Mouse (Mus musculus) CH12.LX (cell line): ENCODE data around the gene Map4k5. TPM values are rescaled to one million over a fixed set of nuclear protein-coding genes. Genes with fewer than 3 reads are reported as not detected.

ENCODE experiments used
- DNase-seq: peaks from one replicate; pipeline ENCODE4 v3.0.0-alpha.2; 2013; ENCODE audit errors: extremely low read depth
- H3K27ac ChIP-seq: 2 replicates; pipeline ENCODE4 v1.5.1; 2012; ENCODE audit warnings: low read depth, mild to moderate bottlenecking, control low read depth, moderate library complexity; ENCODE audit not compliant: insufficient read depth
- H3K27me3 ChIP-seq: replicated peaks from 2 replicates; pipeline ENCODE3; 2012; ENCODE audit warnings: inconsistent platforms
- H3K36me3 ChIP-seq, 2 experiments: replicated peaks in 1 of 2; 2 replicates each; pipeline versions ENCODE3 to v1.6.1; 2012; ENCODE audit warnings: inconsistent platforms in 1 of 2, low read length in 1 of 2, mild to moderate bottlenecking in 1 of 2, mixed read lengths in 1 of 2, moderate library complexity in 1 of 2; ENCODE audit not compliant: control insufficient read depth in 1 of 2, insufficient read depth in 1 of 2
- H3K4me1 ChIP-seq, 2 experiments: 2 replicates each; pipeline ENCODE4 v1.6.1; 2012; ENCODE audit warnings: inconsistent platforms in 1 of 2, moderate library complexity in 1 of 2; ENCODE audit not compliant: insufficient read depth in 2 of 2, control insufficient read depth in 1 of 2
- H3K4me2 ChIP-seq: 2 replicates; pipeline ENCODE4 v1.6.1; 2012; ENCODE audit warnings: low read depth, mild to moderate bottlenecking, control low read depth; ENCODE audit not compliant: poor library complexity, insufficient read depth, severe bottlenecking
- H3K4me3 ChIP-seq, 3 experiments: fragments of 150-350 bp in 1 of 3; sonication (generic) in 1 of 3; replicated peaks in 1 of 3; 2 replicates each; pipeline versions ENCODE3 to v1.5.1; 2011 to 2012; ENCODE audit warnings: low read depth in 2 of 3, low read length in 2 of 3, mild to moderate bottlenecking in 2 of 3, moderate library complexity in 2 of 3, control low read depth in 1 of 3, improper control_type of control experiment in 1 of 3, inconsistent platforms in 1 of 3, mixed read lengths in 1 of 3; ENCODE audit not compliant: poor library complexity in 1 of 3
- H3K79me2 ChIP-seq: replicated peaks from 2 replicates; pipeline ENCODE4 v1.6.1; 2012; ENCODE audit warnings: mild to moderate bottlenecking, moderate library complexity; ENCODE audit not compliant: control insufficient read depth, poor library complexity, insufficient read depth, severe bottlenecking; ENCODE audit errors: extremely low read depth
- H3K9ac ChIP-seq: 2 replicates; pipeline ENCODE4 v1.6.1; 2012; ENCODE audit warnings: low read depth, mild to moderate bottlenecking, control low read depth, moderate library complexity; ENCODE audit not compliant: insufficient read depth
- H3K9me3 ChIP-seq: replicated peaks from 2 replicates; pipeline ENCODE3; 2012; ENCODE audit warnings: low read length, inconsistent platforms, mixed read lengths
- CHD1 ChIP-seq: IDR thresholded peaks from 2 replicates; pipeline ENCODE4 v1.6.1; 2012; ENCODE audit warnings: low read depth, low read length, improper control_type of control experiment, inconsistent platforms
- CHD2 ChIP-seq: IDR thresholded peaks from 2 replicates; pipeline ENCODE4 v1.6.1; 2011; ENCODE audit warnings: low read length, improper control_type of control experiment
- E2F4 ChIP-seq: IDR thresholded peaks from 2 replicates; pipeline ENCODE4 v1.6.1; 2011; ENCODE audit warnings: low read depth, low read length, improper control_type of control experiment; ENCODE audit not compliant: insufficient replicate concordance
- ELF1 ChIP-seq: IDR thresholded peaks from 2 replicates; pipeline ENCODE4 v1.6.1; 2014; ENCODE audit warnings: low read depth, mild to moderate bottlenecking, inconsistent platforms, low read length, improper control_type of control experiment
- ETS1 ChIP-seq: conservative IDR thresholded peaks from 2 replicates; pipeline ENCODE4 v1.6.1; 2012; ENCODE audit warnings: low read depth, mild to moderate bottlenecking, inconsistent platforms, low read length, improper control_type of control experiment, moderate library complexity
- GABPA ChIP-seq: IDR thresholded peaks from 2 replicates; pipeline ENCODE4 v1.6.1; 2012; ENCODE audit warnings: low read depth, low read length, improper control_type of control experiment, inconsistent platforms; ENCODE audit not compliant: insufficient replicate concordance
- HCFC1 ChIP-seq: IDR thresholded peaks from 2 replicates; pipeline ENCODE4 v1.6.1; 2012; ENCODE audit warnings: low read depth, mild to moderate bottlenecking, inconsistent platforms, low read length, improper control_type of control experiment
- IRF4 ChIP-seq: IDR thresholded peaks from 2 replicates; pipeline ENCODE4 v1.6.1; 2014; ENCODE audit warnings: low read depth, mild to moderate bottlenecking, inconsistent platforms, low read length, improper control_type of control experiment
- JUND ChIP-seq: conservative IDR thresholded peaks from 2 replicates; pipeline ENCODE4 v1.6.1; 2011; ENCODE audit warnings: low read depth, low read length, improper control_type of control experiment
- KAT2A ChIP-seq: IDR thresholded peaks from 2 replicates; pipeline ENCODE4 v1.6.1; 2012; ENCODE audit warnings: low read length, improper control_type of control experiment, inconsistent platforms; ENCODE audit not compliant: insufficient replicate concordance
- MAFK ChIP-seq: IDR thresholded peaks from 2 replicates; pipeline ENCODE4 v1.6.1; 2011; ENCODE audit warnings: low read length, improper control_type of control experiment; ENCODE audit not compliant: insufficient replicate concordance
- MAX ChIP-seq: IDR thresholded peaks from 2 replicates; pipeline ENCODE4 v1.6.1; 2011; ENCODE audit warnings: low read length, improper control_type of control experiment
- MAZ ChIP-seq: IDR thresholded peaks from 2 replicates; pipeline ENCODE4 v1.6.1; 2012; ENCODE audit warnings: low read depth, mild to moderate bottlenecking, inconsistent platforms, low read length, improper control_type of control experiment, moderate library complexity
- MEF2A ChIP-seq: IDR thresholded peaks from 2 replicates; pipeline ENCODE4 v1.6.1; 2014; ENCODE audit warnings: low read depth, mild to moderate bottlenecking, inconsistent platforms, low read length, improper control_type of control experiment, borderline replicate concordance
- MXI1 ChIP-seq: IDR thresholded peaks from 2 replicates; pipeline ENCODE4 v1.6.1; 2011; ENCODE audit warnings: mild to moderate bottlenecking, low read depth, low read length, improper control_type of control experiment
- NELFE ChIP-seq: IDR thresholded peaks from 2 replicates; pipeline ENCODE4 v1.6.1; 2011; ENCODE audit warnings: low read depth, low read length, improper control_type of control experiment
- NRF1 ChIP-seq: IDR thresholded peaks from 2 replicates; pipeline ENCODE4 v1.6.1; 2014; ENCODE audit warnings: low read depth, mild to moderate bottlenecking, inconsistent platforms, low read length, improper control_type of control experiment, moderate library complexity
- POLR2A ChIP-seq: IDR thresholded peaks from 2 replicates; pipeline ENCODE4 v1.6.1; 2011; ENCODE audit warnings: low read depth, mild to moderate bottlenecking, improper control_type of control experiment, low read length
- POLR2AphosphoS2 ChIP-seq: IDR thresholded peaks from 2 replicates; pipeline ENCODE4 v1.6.1; 2011; ENCODE audit warnings: low read depth, low read length, improper control_type of control experiment
- RCOR1 ChIP-seq: conservative IDR thresholded peaks from 2 replicates; pipeline ENCODE4 v1.6.1; 2012; ENCODE audit warnings: low read depth, mild to moderate bottlenecking, inconsistent platforms, low read length, improper control_type of control experiment
- SIN3A ChIP-seq: IDR thresholded peaks from 2 replicates; pipeline ENCODE4 v1.6.1; 2012; ENCODE audit warnings: low read length, improper control_type of control experiment, inconsistent platforms
- UBTF ChIP-seq: IDR thresholded peaks from 2 replicates; pipeline ENCODE4 v1.6.1; 2012; ENCODE audit warnings: low read depth, mild to moderate bottlenecking, inconsistent platforms, low read length, improper control_type of control experiment, moderate library complexity
- USF1 ChIP-seq: IDR thresholded peaks from 2 replicates; pipeline ENCODE4 v1.6.1; 2014; ENCODE audit warnings: low read depth, mild to moderate bottlenecking, inconsistent platforms, low read length, improper control_type of control experiment
- USF2 ChIP-seq: conservative IDR thresholded peaks from 2 replicates; pipeline ENCODE4 v1.6.1; 2011; ENCODE audit warnings: low read depth, low read length, improper control_type of control experiment
- ZC3H11A ChIP-seq: IDR thresholded peaks from 2 replicates; pipeline ENCODE4 v1.6.1; 2012; ENCODE audit warnings: low read depth, mild to moderate bottlenecking, inconsistent platforms, low read length, improper control_type of control experiment
- ZKSCAN1 ChIP-seq: IDR thresholded peaks from 2 replicates; pipeline ENCODE4 v1.6.1; 2012; ENCODE audit warnings: low read depth, inconsistent platforms, low read length, improper control_type of control experiment, borderline replicate concordance
- ZNF384 ChIP-seq: IDR thresholded peaks from 2 replicates; pipeline ENCODE4 v1.6.1; 2012; ENCODE audit warnings: low read depth, low read length, improper control_type of control experiment, inconsistent platforms
- dilution Hi-C: fragments of 300-500 bp; cut with MboI; formaldehyde crosslinking; loops from 2 replicates; pipeline ENCODE4 v1.14.3; 2020; ENCODE audit warnings: low sequenced_read_pairs; ENCODE audit not compliant: extremely low pct_unique_long_range_greater_than_20kb, extremely low pct_ligation_motif_present
- in situ Hi-C: fragments of 300-500 bp; cut with MboI; formaldehyde crosslinking; loops from 3 replicates; pipeline ENCODE4 v1.14.3; 2019; ENCODE audit warnings: low sequenced_read_pairs, low pct_ligation_motif_present, low pct_unique_long_range_greater_than_20kb, mixed read lengths
- polyA plus RNA-seq: library from polyadenylated mRNA; unstranded; fragments of >175 nt; gene quantifications from 2 replicates; pipeline ENCODE4 v1.2.1, GENCODE M21; 2012; ENCODE audit warnings: low read depth; ENCODE audit not compliant: insufficient read length
- total RNA-seq, 2 experiments: library from RNA; depleted of rRNA; stranded (reverse); fragments of 300-350 nt in 1 of 2; fragments of >200 nt in 1 of 2; gene quantifications; 2 replicates each; pipeline ENCODE4 v1.2.3; 2012 to 2014

Gene Map4k5
- total and polyA plus RNA-seq, 3 experiments = 7.8 to 13.5 (median 12.5) TPM

DNA sequence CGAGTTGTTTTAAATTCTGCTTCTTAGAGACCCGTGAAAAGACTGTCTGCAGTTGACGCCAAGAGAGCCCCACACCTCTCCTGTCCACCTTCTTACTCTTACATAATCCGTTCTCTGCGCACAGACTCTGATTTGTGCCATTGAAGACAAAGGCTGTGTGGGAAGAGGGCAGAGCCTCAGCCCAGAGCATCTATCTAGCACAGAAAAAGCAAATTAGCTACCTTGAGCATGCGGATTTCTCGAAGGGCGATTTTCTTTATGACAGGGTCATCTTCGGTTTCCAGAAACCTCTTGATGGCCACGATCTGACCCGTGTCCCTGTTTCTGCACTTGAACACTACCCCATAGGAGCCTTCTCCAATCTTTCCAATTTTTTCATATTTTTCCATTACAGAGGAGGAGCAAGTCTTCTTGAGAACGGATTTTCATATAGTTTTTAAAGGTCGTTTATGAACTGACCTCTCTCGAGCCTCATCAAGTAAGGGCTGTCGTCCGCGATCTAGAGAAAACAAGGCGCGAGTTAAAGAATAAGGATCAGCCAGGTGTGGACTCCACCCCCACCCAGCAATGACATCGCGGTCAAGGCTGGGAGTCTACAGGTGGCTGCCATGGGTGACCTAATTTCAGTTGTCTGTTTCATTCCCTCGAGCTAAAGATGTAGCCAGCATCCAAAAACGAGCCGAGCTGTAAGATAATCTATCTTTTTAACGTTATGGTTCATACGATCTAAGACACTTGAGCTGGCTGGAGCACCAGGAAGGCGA lies 103.1 kb downstream of the Map4k5 start:
- Histone ChIP-seq H3K27ac (no peak overlapping the region), H3K4me2 (peak overlapping the region; percentile 73), H3K9ac (no peak overlapping the region), H3K4me1 (peaks cover 0 to 21% of the 10 kb centered on the region in 2 experiments; a peak in 2 of 4 replicates), H3K4me3 (peak overlapping the region in 2 of 3 experiments; percentile 29 to 51), H3K79me2 (no peaks in the 10 kb centered on the region), H3K9me3 (no peaks in the 10 kb centered on the region), H3K36me3 (no peaks in the 10 kb centered on the region), H3K27me3 (peaks cover 47% of the 10 kb centered on the region)
- TF ChIP-seq CHD1 = no peak
- TF ChIP-seq ZKSCAN1 = no peak
- TF ChIP-seq USF1 = no peak
- no peak for TF ChIP-seq MAFK
- TF ChIP-seq ETS1 = no peak
- TF ChIP-seq IRF4 = no peak
- TF ChIP-seq MAX = no peak
- TF ChIP-seq CHD2 = no peak
- TF ChIP-seq HCFC1 = no peak
- no peak for TF ChIP-seq ZC3H11A
- no peak for TF ChIP-seq MAZ
- no peak for TF ChIP-seq GABPA
- TF ChIP-seq E2F4 = no peak
- no peak for TF ChIP-seq NELFE
- TF ChIP-seq ZNF384 = no peak
- TF ChIP-seq USF2 = no peak
- TF ChIP-seq ELF1 = no peak
- no peak for TF ChIP-seq UBTF
- no peak for TF ChIP-seq MEF2A
- TF ChIP-seq KAT2A = no peak
- dilution Hi-C loops (no loop called here), in situ Hi-C loops (no loop called here)
- no peak for DNase-seq

- H3K36me3 ChIP-seq = no peaks in the 10 kb centered on the region
- H3K27me3 ChIP-seq = peaks cover 40% of the 10 kb centered on the region
- DNase-seq = no peak
- no peak for TF ChIP-seq SIN3A
- no peak for TF ChIP-seq CHD1
- no peak for TF ChIP-seq MAFK
- no peak for TF ChIP-seq NRF1
- no peak for TF ChIP-seq USF1
- no peak for TF ChIP-seq POLR2AphosphoS2
- no peak for TF ChIP-seq UBTF
- TF ChIP-seq CHD2 = no peak
- TF ChIP-seq MXI1 = no peak
- no peak for TF ChIP-seq HCFC1
- TF ChIP-seq MAZ = no peak
- TF ChIP-seq JUND = no peak
- TF ChIP-seq RCOR1 = no peak
- TF ChIP-seq POLR2A = no peak
- TF ChIP-seq MEF2A = no peak
- no peak for TF ChIP-seq ELF1
- dilution Hi-C loops = no loop called here
- H3K27ac ChIP-seq = no peak overlapping the region
- H3K4me1 ChIP-seq = peaks cover 2 to 21% of the 10 kb centered on the region in 2 experiments; a peak in 3 of 4 replicates
- H3K4me3 ChIP-seq = no peak overlapping the region
- H3K79me2 ChIP-seq = no peaks in the 10 kb centered on the region
- H3K9me3 ChIP-seq = no peaks in the 10 kb centered on the region
- in situ Hi-C loops = no loop called here
- H3K4me2 ChIP-seq = no peak overlapping the region
- H3K9ac ChIP-seq = no peak overlapping the region
Measured at GRCm38 (mm10) chr12:69788380-69788779, 104.6 kb downstream of the Map4k5 start.
